Mouse (Mus musculus) heart, embryonic 14.5 days (tissue): ENCODE data around the gene Tab2. TPM values are rescaled to one million over a fixed set of nuclear protein-coding genes. Genes with fewer than 3 reads are reported as not detected.

ENCODE experiments used
- ATAC-seq: fragments of 200-750 bp; cut with Nextera tagmentation; 2 replicates; pipeline ENCODE4 v1.8.0; 2017; ENCODE audit warnings: low read depth, moderate TSS enrichment; ENCODE audit not compliant: insufficient number of reproducible peaks, insufficient read depth, low FRiP score
- H3K27ac ChIP-seq, 2 experiments: fragments of 200-500 bp in 1 of 2; fragments of 300-500 bp in 1 of 2; sonication (generic) in 1 of 2; replicated peaks in 1 of 2; 2 replicates each; pipeline ENCODE4 v1.5.1; 2012 to 2014; ENCODE audit warnings: low read depth in 2 of 2, low read length in 2 of 2, control low read depth in 1 of 2, mild to moderate bottlenecking in 1 of 2, mixed read lengths in 1 of 2; ENCODE audit not compliant: control insufficient read depth in 1 of 2, insufficient read depth in 1 of 2
- H3K27me3 ChIP-seq: fragments of 300-500 bp; sonication (generic); 2 replicates; pipeline ENCODE4 v1.6.1; 2014; ENCODE audit warnings: mild to moderate bottlenecking, low read length, control low read depth; ENCODE audit not compliant: control insufficient read depth, insufficient read depth
- H3K36me3 ChIP-seq: fragments of 300-500 bp; sonication (generic); 2 replicates; pipeline ENCODE4 v1.6.1; 2014; ENCODE audit warnings: mild to moderate bottlenecking, control low read depth, low read length, mixed read lengths; ENCODE audit not compliant: control insufficient read depth, insufficient read depth
- H3K4me1 ChIP-seq, 2 experiments: fragments of 200-500 bp in 1 of 2; fragments of 300-500 bp in 1 of 2; sonication (generic) in 1 of 2; 2 replicates each; pipeline ENCODE4 v1.6.1; 2012 to 2014; ENCODE audit warnings: low read length in 2 of 2, control low read depth in 1 of 2, mixed read lengths in 1 of 2; ENCODE audit not compliant: control insufficient read depth in 2 of 2, insufficient read depth in 2 of 2
- H3K4me2 ChIP-seq: fragments of 300-500 bp; sonication (generic); 2 replicates; pipeline ENCODE4 v1.6.1; 2014; ENCODE audit warnings: mild to moderate bottlenecking, low read length
- H3K4me3 ChIP-seq, 2 experiments: fragments of 200-500 bp in 1 of 2; fragments of 300-500 bp in 1 of 2; sonication (generic) in 1 of 2; 2 replicates each; pipeline ENCODE4 v1.5.1; 2012 to 2014; ENCODE audit warnings: low read length in 2 of 2, mild to moderate bottlenecking in 2 of 2, control low read depth in 1 of 2, low read depth in 1 of 2, moderate library complexity in 1 of 2; ENCODE audit not compliant: control insufficient read depth in 1 of 2, insufficient read depth in 1 of 2
- H3K9ac ChIP-seq: fragments of 300-500 bp; sonication (generic); 2 replicates; pipeline ENCODE4 v1.6.1; 2014; ENCODE audit warnings: mild to moderate bottlenecking, low read length
- H3K9me3 ChIP-seq: fragments of 300-500 bp; sonication (generic); 2 replicates; pipeline ENCODE4 v1.6.1; 2016; ENCODE audit warnings: low read length, control low read depth; ENCODE audit not compliant: control insufficient read depth
- WGBS: fragments of 180-500 bp; shearing (Covaris S2); extraction: QIAGEN DNeasy Blood & Tissue Kit; methylation state at CpG from one replicate; pipeline ENCODE4 v1.1.7; 2014; 5-methylcytosine and 5-hydroxymethylcytosine counted together
- polyA plus RNA-seq: library from polyadenylated mRNA; unstranded; fragments of >200 nt; fragmentation: Nextera tagmentation; extraction: Ambion mirVana; gene quantifications from 2 replicates; pipeline ENCODE4 v1.2.1, GENCODE M21; 2014

Gene Tab2
- polyA plus RNA-seq, 1 experiment from 2014 or later: 27.0 TPM

DNA sequence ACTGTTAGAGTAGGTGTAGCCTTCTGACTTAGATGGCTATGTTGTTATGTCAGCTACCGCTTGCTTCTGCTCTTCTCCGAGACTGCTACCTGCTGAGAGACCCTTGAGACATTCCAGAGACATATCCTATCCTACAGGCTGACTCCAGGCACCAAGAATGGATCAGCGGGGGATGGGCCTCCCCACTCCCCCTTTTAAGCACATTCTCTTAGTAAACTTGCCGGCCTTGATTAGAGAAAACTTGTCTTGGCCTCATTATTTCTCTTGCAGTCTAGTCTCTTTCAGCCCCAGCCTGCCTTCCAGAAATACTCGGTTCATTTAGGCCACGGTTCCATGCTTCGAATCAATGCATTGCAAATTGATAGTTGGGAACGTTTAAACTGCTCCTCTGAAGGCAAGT, 86.3 kb downstream of the Tab2 start:
- Histone ChIP-seq H3K4me2 (no peak overlapping the region), H3K9ac (no peak overlapping the region), H3K9me3 (no peaks in the 10 kb centered on the region), H3K4me3 (no peak overlapping the region), H3K27ac (no peak overlapping the region), H3K4me1 (peaks cover 8 to 10% of the 10 kb centered on the region in 2 experiments), H3K27me3 (peaks cover 15% of the 10 kb centered on the region), H3K36me3 (no peaks in the 10 kb centered on the region)
- no peak for ATAC-seq
- 59% methylated on average over 8 of the region's 8 CpGs for WGBS

DNA sequence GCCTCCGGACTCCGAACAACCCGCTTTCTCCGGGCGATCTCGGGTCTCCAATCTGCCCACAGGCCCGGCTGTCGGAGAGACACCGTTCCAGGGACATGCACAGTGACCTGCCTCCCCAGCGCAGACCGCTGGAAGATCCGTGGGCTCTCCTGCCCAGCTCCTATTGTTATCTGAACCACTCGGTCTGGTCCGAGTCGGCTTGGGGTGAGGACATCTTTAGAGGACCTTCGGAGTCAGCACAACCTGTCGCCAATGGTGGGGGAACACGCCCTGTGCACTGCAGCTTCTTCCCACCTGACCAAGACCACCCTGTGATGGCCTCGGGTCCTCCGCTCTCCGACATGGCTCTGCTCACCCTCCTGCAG, 88.4 kb downstream of the Tab2 start:
- no peak for ATAC-seq
- Histone ChIP-seq H3K4me1 (peaks cover 4 to 10% of the 10 kb centered on the region in 2 experiments), H3K9ac (peak overlapping the region; percentile 51), H3K27ac (no peak overlapping the region), H3K27me3 (peaks cover 15% of the 10 kb centered on the region), H3K9me3 (no peaks in the 10 kb centered on the region), H3K4me2 (peak overlapping the region; percentile 76), H3K36me3 (no peaks in the 10 kb centered on the region), H3K4me3 (peak overlapping the region; percentile 41 to 47)
- 14% methylated on average over 21 of the region's 21 CpGs for WGBS

DNA sequence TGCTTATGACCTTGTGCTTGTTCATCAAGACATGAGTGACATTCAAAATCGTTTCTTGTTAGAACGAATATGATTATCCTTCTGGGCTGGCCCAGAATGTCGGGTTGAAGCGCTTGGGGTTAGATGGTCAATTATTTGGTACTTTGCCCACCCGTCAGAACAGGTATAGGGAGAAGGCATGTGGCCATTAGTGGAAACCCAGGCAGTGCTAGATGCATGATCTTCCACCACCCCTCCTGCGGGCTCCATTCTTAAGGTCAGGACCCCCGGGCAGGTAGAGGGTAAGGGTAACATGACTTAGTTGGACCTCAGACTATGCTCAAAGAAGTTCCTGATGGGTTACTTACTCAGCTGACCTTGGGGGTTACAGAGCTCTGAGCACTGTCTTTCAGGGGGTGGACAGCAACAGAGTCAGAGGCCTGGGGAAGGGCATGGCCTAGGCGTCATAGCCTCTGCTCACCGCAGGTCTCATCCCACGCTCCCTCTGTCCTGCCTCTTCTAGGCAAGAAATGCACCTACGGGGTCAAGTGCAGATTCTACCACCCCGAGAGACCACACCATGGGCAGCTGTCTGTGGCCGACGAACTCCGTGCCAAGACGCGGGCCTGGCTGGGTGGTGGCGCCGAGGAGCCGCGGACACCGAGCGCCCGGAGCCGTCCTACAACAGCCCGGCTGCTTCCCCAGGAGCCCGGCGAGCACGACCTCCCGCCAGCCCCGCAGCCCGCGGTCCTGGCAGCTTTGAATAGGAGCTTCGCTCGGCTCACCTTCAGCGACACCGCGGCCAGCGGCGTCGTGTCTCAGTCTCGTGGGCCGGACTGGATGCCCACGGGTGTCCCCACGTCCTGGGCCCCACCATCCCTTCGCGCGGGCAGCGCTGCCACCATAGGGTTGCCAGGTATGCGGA, 89.0 kb downstream of the Tab2 start:
- H3K36me3 ChIP-seq: no peaks in the 10 kb centered on the region
- H3K9me3 ChIP-seq: no peaks in the 10 kb centered on the region
- peaks cover 15% of the 10 kb centered on the region for H3K27me3 ChIP-seq
- H3K27ac ChIP-seq: no peak overlapping the region
- H3K4me2 ChIP-seq: peak overlapping the region; percentile 76
- ATAC-seq: no peak
- 16% methylated on average over 50 of the region's 50 CpGs for WGBS
- peak overlapping the region; percentile 51 for H3K9ac ChIP-seq
- peaks cover 4 to 10% of the 10 kb centered on the region in 2 experiments for H3K4me1 ChIP-seq
- peak overlapping the region; percentile 41 to 47 for H3K4me3 ChIP-seq

DNA sequence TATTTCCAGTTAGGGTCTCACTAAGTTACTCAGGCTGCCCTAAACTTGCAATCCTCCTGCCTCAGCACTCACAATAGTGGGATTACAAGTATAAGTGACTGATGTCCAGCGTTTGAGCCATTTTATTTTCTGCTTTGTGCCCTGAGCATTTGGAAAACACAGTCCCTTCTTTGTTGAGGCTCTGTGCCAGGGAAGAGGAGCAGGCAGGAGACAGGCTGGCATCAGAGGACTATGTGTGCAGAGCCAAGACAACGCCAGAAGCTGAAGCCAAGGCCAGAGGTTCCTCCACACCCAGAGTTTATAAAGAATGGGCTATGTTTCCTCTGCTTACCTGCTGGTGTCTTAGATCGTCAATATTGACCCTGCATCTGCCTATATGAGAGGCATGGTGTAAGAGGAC, 91.2 kb downstream of the Tab2 start:
- Histone ChIP-seq H3K9me3 (no peaks in the 10 kb centered on the region), H3K4me1 (peaks cover 4% of the 10 kb centered on the region in 2 experiments; a peak in 3 of 4 replicates), H3K4me2 (no peak overlapping the region), H3K27ac (no peak overlapping the region), H3K36me3 (no peaks in the 10 kb centered on the region), H3K9ac (no peak overlapping the region), H3K4me3 (no peak overlapping the region), H3K27me3 (peaks cover 15% of the 10 kb centered on the region)
- 77% methylated on average over 3 of the region's 3 CpGs for WGBS
- ATAC-seq: no peak

DNA sequence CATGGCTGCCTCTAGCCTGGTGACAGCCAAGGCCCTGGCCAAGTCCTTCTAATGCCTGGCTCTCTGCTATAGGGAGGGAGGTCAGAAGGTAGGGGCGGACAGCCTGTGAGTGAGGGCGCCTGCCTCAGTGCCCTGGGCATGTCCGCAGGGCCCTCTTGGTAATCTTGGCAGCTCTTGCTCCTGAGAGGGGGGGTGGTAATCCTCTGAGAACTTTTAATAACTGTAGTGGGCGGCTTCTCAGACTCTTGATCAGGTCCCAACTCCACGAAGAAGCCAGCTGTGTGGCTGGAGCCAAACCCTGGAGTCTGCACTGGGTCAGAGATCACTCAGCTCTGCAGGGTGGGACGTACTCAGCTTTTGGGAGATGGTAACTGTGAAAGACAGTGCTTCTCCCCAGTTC, 91.8 kb downstream of the Tab2 start:
- Histone ChIP-seq H3K9ac (no peak overlapping the region), H3K36me3 (no peaks in the 10 kb centered on the region), H3K4me2 (no peak overlapping the region), H3K9me3 (no peaks in the 10 kb centered on the region), H3K27me3 (peaks cover 12% of the 10 kb centered on the region), H3K4me3 (no peak overlapping the region), H3K4me1 (peaks cover 4% of the 10 kb centered on the region in 2 experiments; a peak in 3 of 4 replicates), H3K27ac (no peak overlapping the region)
- no peak for ATAC-seq
- WGBS: 70% methylated on average over 6 of the region's 6 CpGs

DNA sequence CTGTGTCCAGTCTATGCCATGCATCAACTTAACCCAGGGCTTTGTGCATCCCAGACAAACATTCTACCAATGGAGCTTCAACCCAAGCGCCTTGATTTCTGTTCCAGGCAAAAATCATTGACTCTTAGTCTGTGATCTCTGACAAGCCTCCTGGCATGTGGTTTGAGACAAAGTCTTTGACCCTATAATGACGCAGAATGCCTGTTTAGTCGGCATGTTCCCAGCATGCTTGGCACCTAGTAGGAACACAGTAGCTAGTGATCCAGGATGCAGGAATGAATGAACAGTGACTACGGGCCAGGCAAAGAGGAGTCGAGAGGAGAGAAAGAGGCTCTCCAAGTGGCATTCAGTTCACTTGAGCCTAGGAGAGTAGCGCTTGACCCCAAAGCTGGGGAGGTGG, 92.6 kb downstream of the Tab2 start:
- Histone ChIP-seq H3K4me2 (no peak overlapping the region), H3K9me3 (no peaks in the 10 kb centered on the region), H3K27me3 (peaks cover 8% of the 10 kb centered on the region), H3K9ac (no peak overlapping the region), H3K4me1 (peaks cover 4% of the 10 kb centered on the region in 2 experiments; a peak in 3 of 4 replicates), H3K27ac (no peak overlapping the region), H3K4me3 (no peak overlapping the region), H3K36me3 (no peaks in the 10 kb centered on the region)
- 90% methylated on average over 6 of the region's 6 CpGs for WGBS
- ATAC-seq: no peak

DNA sequence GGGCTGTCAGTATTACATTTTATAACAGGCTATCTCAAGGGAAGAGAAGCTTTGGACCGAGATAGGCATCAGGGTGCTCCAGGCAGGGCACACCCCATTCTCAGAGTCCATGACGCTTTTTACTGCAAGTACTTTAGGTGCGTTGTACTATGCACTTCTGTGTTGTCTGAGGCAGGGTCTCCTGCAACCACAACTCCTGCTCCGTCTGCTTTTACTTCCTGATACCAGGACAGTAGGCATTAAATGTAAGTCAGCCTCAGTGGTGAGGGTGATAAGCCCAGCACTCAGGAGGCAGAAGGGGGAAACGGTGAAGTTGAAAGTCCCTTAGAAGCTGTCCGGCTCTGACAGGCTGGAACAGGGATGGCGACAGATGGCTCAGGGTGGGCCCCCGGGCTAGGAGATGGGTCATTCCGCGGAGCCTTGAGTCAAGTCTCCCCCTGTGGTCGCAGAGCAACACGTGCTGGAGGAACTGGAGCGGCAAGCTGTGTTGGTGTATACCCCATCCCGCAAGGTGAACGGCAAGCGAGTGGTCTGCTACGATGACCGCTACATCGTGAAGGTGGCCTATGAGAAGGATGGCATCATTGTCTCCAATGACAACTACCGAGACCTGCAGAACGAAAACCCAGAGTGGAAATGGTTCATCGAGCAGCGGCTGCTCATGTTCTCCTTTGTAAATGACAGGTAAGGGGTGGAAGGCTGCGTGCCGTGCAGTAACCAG, 93.9 kb downstream of the Tab2 start:
- ATAC-seq: no peak
- no peaks in the 10 kb centered on the region for H3K36me3 ChIP-seq

More for the DNA sequence above, 93.9 kb downstream of the Tab2 start:
- peaks cover 8% of the 10 kb centered on the region for H3K27me3 ChIP-seq
- H3K4me2 ChIP-seq: no peak overlapping the region
- peaks cover 2 to 3% of the 10 kb centered on the region in 2 experiments; a peak in 3 of 4 replicates for H3K4me1 ChIP-seq
- no peak overlapping the region for H3K27ac ChIP-seq
- H3K9ac ChIP-seq: no peak overlapping the region
- WGBS: 87% methylated on average over 25 of the region's 25 CpGs
- H3K9me3 ChIP-seq: no peaks in the 10 kb centered on the region
- H3K4me3 ChIP-seq: no peak overlapping the region
